Mouse (Mus musculus): ENCODE measurements around the gene BC016579. TPM values are rescaled to one million over a fixed set of nuclear protein-coding genes. Genes with fewer than 3 reads are reported as not detected.
A peak's percentile ranks its signal among the peaks of the same experiment; 100 is the strongest.

Gene BC016579
- polyA plus RNA-seq, 1 experiment from 2014 or later: not detected

- H3K27ac ChIP-seq: no peak overlapping the region
- H3K27me3 ChIP-seq: no peaks in the 10 kb centered on the region
- H3K4me3 ChIP-seq: no peak overlapping the region
- no peak overlapping the region for H3K4me2 ChIP-seq (replicated peaks)
- WGBS: 69% methylated on average over 3 of the region's 3 CpGs
- no peak overlapping the region for H3K9ac ChIP-seq
- no peaks in the 10 kb centered on the region for H3K9me3 ChIP-seq
- H3K4me1 ChIP-seq: no peaks in the 10 kb centered on the region
- H3K36me3 ChIP-seq: no peaks in the 10 kb centered on the region
- no peak for ATAC-seq (ENCODE audit: insufficient number of reproducible peaks, insufficient read depth, low FRiP score, low TSS enrichment)
These were observed 14.3 kb upstream of the BC016579 start for GRCm38 (mm10) chr16:45668178-45668577.

GRCm38 (mm10) chr16:45666136-45666535 is 12.3 kb upstream of the BC016579 start:
- ATAC-seq (ENCODE audit: insufficient number of reproducible peaks, insufficient read depth, low FRiP score, low TSS enrichment): no peak
- H3K4me2 ChIP-seq (replicated peaks): no peak overlapping the region
- 76% methylated on average over 2 of the region's 2 CpGs for WGBS

GRCm38 (mm10) chr16:45662381-45662780 is 8.5 kb upstream of the BC016579 start:
- ATAC-seq (ENCODE audit: insufficient number of reproducible peaks, insufficient read depth, low FRiP score, low TSS enrichment): no peak
- Histone ChIP-seq H3K4me3 (no peak overlapping the region), H3K27ac (no peak overlapping the region), H3K4me1 (no peaks in the 10 kb centered on the region), H3K9ac (no peak overlapping the region), H3K4me2 (replicated peaks) (no peak overlapping the region), H3K9me3 (no peaks in the 10 kb centered on the region), H3K36me3 (no peaks in the 10 kb centered on the region), H3K27me3 (no peaks in the 10 kb centered on the region)

More at GRCm38 (mm10) chr16:45666136-45666535, 12.3 kb upstream of the BC016579 start:
- no peaks in the 10 kb centered on the region for H3K36me3 ChIP-seq
- no peaks in the 10 kb centered on the region for H3K4me1 ChIP-seq
- H3K9ac ChIP-seq: no peak overlapping the region
- H3K27ac ChIP-seq: no peak overlapping the region
- no peaks in the 10 kb centered on the region for H3K9me3 ChIP-seq
- H3K27me3 ChIP-seq: no peaks in the 10 kb centered on the region
- no peak overlapping the region for H3K4me3 ChIP-seq

GRCm38 (mm10) chr16:45659596-45659995 is 5.7 kb upstream of the BC016579 start:
- Histone ChIP-seq H3K4me2 (replicated peaks) (no peak overlapping the region), H3K27me3 (0 out of 2 replicates have a peak, but pooled peaks cover 3% of the 10 kb centered on the region), H3K27ac (no peak overlapping the region), H3K9ac (no peak overlapping the region), H3K36me3 (no peaks in the 10 kb centered on the region), H3K4me1 (no peaks in the 10 kb centered on the region), H3K9me3 (no peaks in the 10 kb centered on the region), H3K4me3 (no peak overlapping the region)
- WGBS: 89% methylated on average over 4 of the region's 4 CpGs
- ATAC-seq (ENCODE audit: insufficient number of reproducible peaks, insufficient read depth, low FRiP score, low TSS enrichment): no peak

GRCm38 (mm10) chr16:45658248-45658647 is 4.4 kb upstream of the BC016579 start:
- no peaks in the 10 kb centered on the region for H3K9me3 ChIP-seq
- ATAC-seq (ENCODE audit: insufficient number of reproducible peaks, insufficient read depth, low FRiP score, low TSS enrichment): no peak
- no peak overlapping the region for H3K4me3 ChIP-seq
- H3K9ac ChIP-seq: no peak overlapping the region
- peaks cover 15% of the 10 kb centered on the region for H3K27me3 ChIP-seq
- peaks cover 6% of the 10 kb centered on the region; the same call in 1 of the 2 replicates for H3K4me1 ChIP-seq
- H3K4me2 ChIP-seq (replicated peaks): no peak overlapping the region
- H3K27ac ChIP-seq: no peak overlapping the region
- WGBS: 94% methylated on average over 1 of the region's 1 CpGs
- no peaks in the 10 kb centered on the region for H3K36me3 ChIP-seq

GRCm38 (mm10) chr16:45657574-45658159 is 3.8 kb upstream of the BC016579 start:
- H3K9me3 ChIP-seq: no peaks in the 10 kb centered on the region
- no peak overlapping the region for H3K27ac ChIP-seq
- no peak overlapping the region for H3K9ac ChIP-seq
- ATAC-seq (ENCODE audit: insufficient number of reproducible peaks, insufficient read depth, low FRiP score, low TSS enrichment): no peak
- H3K4me1 ChIP-seq: peaks cover 6% of the 10 kb centered on the region; the same call in 1 of the 2 replicates
- 90% methylated on average over 12 of the region's 12 CpGs for WGBS
- H3K4me3 ChIP-seq: no peak overlapping the region
- no peaks in the 10 kb centered on the region for H3K36me3 ChIP-seq
- peaks cover 16% of the 10 kb centered on the region for H3K27me3 ChIP-seq
- no peak overlapping the region for H3K4me2 ChIP-seq (replicated peaks)

- no peaks in the 10 kb centered on the region for H3K9me3 ChIP-seq
- H3K4me2 ChIP-seq (replicated peaks): peak overlapping the region; percentile 56; the same call in 1 of the 2 replicates
- 63% methylated on average over 9 of the region's 9 CpGs for WGBS
- H3K9ac ChIP-seq: no peak overlapping the region
- H3K4me3 ChIP-seq: no peak overlapping the region
- no peak for ATAC-seq (ENCODE audit: insufficient number of reproducible peaks, insufficient read depth, low FRiP score, low TSS enrichment)
- H3K36me3 ChIP-seq: no peaks in the 10 kb centered on the region
- peaks cover 6% of the 10 kb centered on the region; the same call in 1 of the 2 replicates for H3K4me1 ChIP-seq
- H3K27ac ChIP-seq: no peak overlapping the region
- H3K27me3 ChIP-seq: peaks cover 16% of the 10 kb centered on the region
These were observed 597 bp upstream of the BC016579 start for GRCm38 (mm10) chr16:45654465-45654864.

- H3K27ac ChIP-seq: no peak overlapping the region
- no peak for ATAC-seq (ENCODE audit: insufficient number of reproducible peaks, insufficient read depth, low FRiP score, low TSS enrichment)
- no peaks in the 10 kb centered on the region for H3K9me3 ChIP-seq
- WGBS: 12% methylated on average over 17 of the region's 17 CpGs
- H3K4me2 ChIP-seq (replicated peaks): peak overlapping the region; percentile 56
- H3K36me3 ChIP-seq: no peaks in the 10 kb centered on the region
- peaks cover 16% of the 10 kb centered on the region for H3K27me3 ChIP-seq
- no peak overlapping the region for H3K9ac ChIP-seq
- H3K4me1 ChIP-seq: peaks cover 6% of the 10 kb centered on the region; the same call in 1 of the 2 replicates
- peak overlapping the region; percentile 28 for H3K4me3 ChIP-seq
These were observed 597 bp downstream of the BC016579 start for GRCm38 (mm10) chr16:45653009-45653933.

GRCm38 (mm10) chr16:45651497-45651896 is 2.4 kb downstream of the BC016579 start:
- no peaks in the 10 kb centered on the region for H3K36me3 ChIP-seq
- no peak overlapping the region for H3K4me2 ChIP-seq (replicated peaks)
- H3K9ac ChIP-seq: no peak overlapping the region
- H3K27me3 ChIP-seq: peaks cover 16% of the 10 kb centered on the region
- no peak for ATAC-seq (ENCODE audit: insufficient number of reproducible peaks, insufficient read depth, low FRiP score, low TSS enrichment)
- H3K27ac ChIP-seq: no peak overlapping the region
- H3K4me1 ChIP-seq: peaks cover 6% of the 10 kb centered on the region; the same call in 1 of the 2 replicates
- H3K4me3 ChIP-seq: no peak overlapping the region
- H3K9me3 ChIP-seq: no peaks in the 10 kb centered on the region
- WGBS: 63% methylated on average over 2 of the region's 2 CpGs

- Histone ChIP-seq H3K4me1 (no peaks in the 10 kb centered on the region), H3K27ac (no peak overlapping the region)
- 69% methylated on average over 6 of the region's 6 CpGs for WGBS
These were observed 9.5 kb downstream of the BC016579 start for GRCm38 (mm10) chr16:45644380-45644779.

GRCm38 (mm10) chr16:45643944-45644343 is 9.9 kb downstream of the BC016579 start:
- Histone ChIP-seq H3K4me3 (no peak overlapping the region), H3K9ac (no peak overlapping the region), H3K36me3 (no peaks in the 10 kb centered on the region), H3K27ac (no peak overlapping the region), H3K27me3 (no peaks in the 10 kb centered on the region), H3K9me3 (no peaks in the 10 kb centered on the region), H3K4me2 (replicated peaks) (no peak overlapping the region), H3K4me1 (no peaks in the 10 kb centered on the region)
- WGBS: 92% methylated on average over 3 of the region's 3 CpGs
- no peak for ATAC-seq (ENCODE audit: insufficient number of reproducible peaks, insufficient read depth, low FRiP score, low TSS enrichment)

More at GRCm38 (mm10) chr16:45644380-45644779, 9.5 kb downstream of the BC016579 start:
- Histone ChIP-seq H3K36me3 (no peaks in the 10 kb centered on the region), H3K9me3 (no peaks in the 10 kb centered on the region), H3K4me2 (replicated peaks) (no peak overlapping the region), H3K4me3 (no peak overlapping the region), H3K9ac (no peak overlapping the region), H3K27me3 (no peaks in the 10 kb centered on the region)
- ATAC-seq (ENCODE audit: insufficient number of reproducible peaks, insufficient read depth, low FRiP score, low TSS enrichment): no peak

GRCm38 (mm10) chr16:45641301-45641700 is 12.6 kb downstream of the BC016579 start:
- Histone ChIP-seq H3K9ac (no peak overlapping the region), H3K4me1 (no peaks in the 10 kb centered on the region), H3K27ac (no peak overlapping the region), H3K9me3 (no peaks in the 10 kb centered on the region), H3K4me3 (no peak overlapping the region), H3K36me3 (no peaks in the 10 kb centered on the region), H3K27me3 (no peaks in the 10 kb centered on the region), H3K4me2 (replicated peaks) (no peak overlapping the region)
- no peak for ATAC-seq (ENCODE audit: insufficient number of reproducible peaks, insufficient read depth, low FRiP score, low TSS enrichment)
- WGBS: 62% methylated on average over 3 of the region's 3 CpGs

Data from embryonic facial prominence, embryonic 12.5 days (tissue).